Mouse (Mus musculus) C2C12 (cell line): ENCODE measurements at regions not wholly inside any gene's neighbourhood (a gene's known extent, or its start where the extent isn't known, plus 50 kb on each side); places are given as distances from the start of the nearest gene placed in this dataset.

ENCODE experiments used
- H3K27me3 ChIP-seq: one replicate; pipeline ENCODE4 v1.6.1; 2011; ENCODE audit not compliant: control insufficient read depth, insufficient read depth, insufficient read length
- H3K36me3 ChIP-seq: one replicate; pipeline ENCODE4 v1.6.1; 2011; ENCODE audit not compliant: control insufficient read depth, insufficient read depth
- H3K4me3 ChIP-seq: one replicate; pipeline ENCODE4 v1.5.1; 2011; ENCODE audit warnings: mild to moderate bottlenecking, control low read depth; ENCODE audit not compliant: poor library complexity, insufficient read depth, severe bottlenecking
- H3K79me2 ChIP-seq: one replicate; pipeline ENCODE4 v1.6.1; 2011; ENCODE audit not compliant: control insufficient read depth, insufficient read depth
- H3K79me3 ChIP-seq: one replicate; pipeline ENCODE4 v1.6.1; 2011; ENCODE audit warnings: low read depth, control low read depth
- H3ac ChIP-seq: one replicate; pipeline ENCODE3; 2011; ENCODE audit warnings: low read depth; ENCODE audit not compliant: control insufficient read depth, insufficient read length
- CEBPB ChIP-seq: IDR thresholded peaks from one replicate; pipeline ENCODE4 v1.6.1; 2011; ENCODE audit warnings: low read depth, mild to moderate bottlenecking, control low read depth, moderate library complexity
- CTCF ChIP-seq: IDR thresholded peaks from one replicate; pipeline ENCODE4 v1.5.1; 2011; ENCODE audit not compliant: control insufficient read depth, insufficient read depth, insufficient read length
- FOSL1 ChIP-seq: IDR thresholded peaks from one replicate; pipeline ENCODE4 v1.8.0; 2011; ENCODE audit warnings: mild to moderate bottlenecking, low read length; ENCODE audit not compliant: poor library complexity, insufficient read depth, severe bottlenecking
- MAX ChIP-seq: IDR thresholded peaks from one replicate; pipeline ENCODE4 v1.6.1; 2011; ENCODE audit warnings: mild to moderate bottlenecking, control low read depth
- MYOD1 ChIP-seq: IDR thresholded peaks from one replicate; pipeline ENCODE4 v1.6.1; 2011; ENCODE audit warnings: low read depth; ENCODE audit not compliant: control insufficient read depth, insufficient read length
- MYOG ChIP-seq: IDR thresholded peaks from one replicate; pipeline ENCODE4 v1.6.1; 2011; ENCODE audit not compliant: control insufficient read depth, insufficient read length; ENCODE audit errors: extremely low read depth
- USF1 ChIP-seq: IDR thresholded peaks from one replicate; pipeline ENCODE4 v1.6.1; 2011; ENCODE audit warnings: low read depth, mild to moderate bottlenecking, control low read depth, moderate library complexity

DNA sequence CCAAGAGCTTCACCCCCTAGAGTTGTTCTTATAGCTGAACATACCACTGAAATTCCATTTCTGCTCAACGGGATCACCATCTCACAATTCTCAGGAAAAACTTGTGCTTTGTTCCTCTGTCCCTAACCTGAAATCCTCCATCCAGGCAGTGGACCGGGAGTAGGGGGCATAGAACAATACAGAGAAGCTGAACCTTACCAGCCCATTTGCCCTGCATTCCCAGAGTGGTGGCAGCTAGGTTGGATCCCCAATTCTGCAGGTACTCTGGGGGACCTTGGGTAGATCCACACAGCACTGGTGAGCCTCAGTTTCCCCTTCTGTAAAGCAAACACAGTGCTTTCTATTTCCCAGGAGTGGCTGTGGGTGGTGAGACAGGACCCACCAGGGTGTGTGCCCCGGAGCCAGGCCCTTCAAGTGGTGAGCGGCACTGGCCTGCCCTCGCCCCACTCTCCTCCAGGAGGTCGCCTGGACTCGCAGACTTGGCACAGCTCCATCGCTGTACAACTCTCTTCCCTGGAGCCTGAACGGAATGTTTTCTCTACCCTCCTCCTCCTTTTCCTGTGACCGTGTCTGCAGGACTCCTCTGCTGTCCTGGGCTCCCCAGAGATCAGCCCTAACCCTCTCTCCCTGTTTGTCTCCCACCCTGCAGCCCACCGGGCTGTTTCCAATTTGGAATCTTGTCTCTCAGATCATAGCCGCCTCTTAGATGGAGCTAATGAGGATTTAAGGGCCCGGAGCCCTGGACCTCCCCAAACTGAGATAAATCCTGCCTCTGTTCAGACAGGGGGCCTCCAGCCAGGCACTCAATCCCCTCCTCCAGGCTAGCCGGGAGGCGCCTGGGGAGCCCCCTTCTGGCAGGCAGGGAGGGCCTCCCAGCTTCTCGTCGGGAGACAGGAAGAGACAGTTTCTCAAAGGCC lies 52.3 kb upstream of the Cux1 start:
- H3ac ChIP-seq: no peak overlapping the region
- no peak overlapping the region for H3K4me3 ChIP-seq
- TF ChIP-seq CEBPB (no peak), CTCF (no peak), FOSL1 (no peak), MYOD1 (no peak), USF1 (no peak), MYOG (no peak), MAX (no peak)
- H3K27me3 ChIP-seq: no peaks in the 10 kb centered on the region
- H3K79me3 ChIP-seq: no peaks in the 10 kb centered on the region
- no peaks in the 10 kb centered on the region for H3K79me2 ChIP-seq
- no peaks in the 10 kb centered on the region for H3K36me3 ChIP-seq

- H3K27me3 ChIP-seq: no peaks in the 10 kb centered on the region
- no peaks in the 10 kb centered on the region for H3K36me3 ChIP-seq
- H3K4me3 ChIP-seq: no peak overlapping the region
These were observed 52.9 kb upstream of the Cux1 start for GRCm38 (mm10) chr5:136620234-136620633.

GRCm38 (mm10) chr5:136621336-136622125 lies 54.2 kb upstream of the Cux1 start:
- H3K79me3 ChIP-seq: no peaks in the 10 kb centered on the region
- no peak for TF ChIP-seq FOSL1
- no peak for TF ChIP-seq CEBPB
- TF ChIP-seq CTCF: no peak
- no peak for TF ChIP-seq USF1
- no peak for TF ChIP-seq MYOD1
- TF ChIP-seq MYOG: no peak
- no peak overlapping the region for H3ac ChIP-seq
- H3K27me3 ChIP-seq: no peaks in the 10 kb centered on the region
- H3K36me3 ChIP-seq: no peaks in the 10 kb centered on the region
- no peak overlapping the region for H3K4me3 ChIP-seq
- H3K79me2 ChIP-seq: no peaks in the 10 kb centered on the region

More at GRCm38 (mm10) chr5:136620234-136620633, 52.9 kb upstream of the Cux1 start:
- no peaks in the 10 kb centered on the region for H3K79me3 ChIP-seq
- H3K79me2 ChIP-seq: no peaks in the 10 kb centered on the region
- TF ChIP-seq CTCF (no peak), MYOD1 (no peak), FOSL1 (no peak), USF1 (no peak)
- H3ac ChIP-seq: no peak overlapping the region

GRCm38 (mm10) chr5:136622152-136622551 lies 54.9 kb upstream of the Cux1 start:
- Histone ChIP-seq H3K36me3 (no peaks in the 10 kb centered on the region), H3K79me3 (no peaks in the 10 kb centered on the region), H3K4me3 (no peak overlapping the region), H3K79me2 (no peaks in the 10 kb centered on the region), H3ac (no peak overlapping the region), H3K27me3 (no peaks in the 10 kb centered on the region)
- TF ChIP-seq FOSL1 (no peak), MYOG (no peak), MYOD1 (no peak), CEBPB (no peak), USF1 (no peak), CTCF (no peak), MAX (no peak)

GRCm38 (mm10) chr5:136622721-136623542 lies 55.6 kb upstream of the Cux1 start:
- H3K36me3 ChIP-seq: no peaks in the 10 kb centered on the region
- H3K79me3 ChIP-seq: no peaks in the 10 kb centered on the region
- peak overlapping the region; percentile 8 for H3ac ChIP-seq
- no peaks in the 10 kb centered on the region for H3K27me3 ChIP-seq
- peak overlapping the region; percentile 19 for H3K4me3 ChIP-seq
- TF ChIP-seq FOSL1 (no peak), MYOG (no peak), MYOD1 (no peak), USF1 (no peak), CEBPB (no peak), MAX (peak; percentile 13), CTCF (peak; percentile 72)
- H3K79me2 ChIP-seq: no peaks in the 10 kb centered on the region
